Mouse (Mus musculus) CD8-positive naive resting alpha-beta T cell, adult 57 days (primary cell): ENCODE measurements around the gene Pnma3. TPM values are rescaled to one million over a fixed set of nuclear protein-coding genes. Genes with fewer than 3 reads are reported as not detected.

Experiments
- total RNA-seq: library from RNA; stranded (reverse); gene quantifications from one replicate; pipeline ENCODE4 v1.2.4, GENCODE M21; 2023

Pnma3 gene
- not detected for total RNA-seq

DNA sequence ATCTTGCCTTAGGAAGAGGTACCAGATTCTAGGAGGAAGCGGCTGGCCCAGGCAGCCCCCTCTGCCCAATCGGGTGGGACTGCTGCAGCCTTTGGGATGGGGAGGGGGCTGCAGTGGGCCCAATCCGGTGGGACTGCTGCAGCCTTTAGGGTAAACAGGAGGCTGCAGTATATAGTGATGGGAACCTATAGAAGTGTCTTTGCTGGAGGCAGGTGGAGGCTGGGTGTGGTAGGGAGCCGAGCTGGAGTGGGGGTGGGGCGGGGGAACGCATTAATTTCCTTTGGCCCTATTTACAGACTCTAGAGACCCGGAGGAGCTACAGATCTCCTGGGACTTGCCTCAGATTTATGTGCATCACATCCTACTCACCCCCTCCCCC lies at the start of gene Pnma3:
Gene Pnma3, plus strand, starts transcription at position 373 of the 379 bp plus-strand sequence.

DNA sequence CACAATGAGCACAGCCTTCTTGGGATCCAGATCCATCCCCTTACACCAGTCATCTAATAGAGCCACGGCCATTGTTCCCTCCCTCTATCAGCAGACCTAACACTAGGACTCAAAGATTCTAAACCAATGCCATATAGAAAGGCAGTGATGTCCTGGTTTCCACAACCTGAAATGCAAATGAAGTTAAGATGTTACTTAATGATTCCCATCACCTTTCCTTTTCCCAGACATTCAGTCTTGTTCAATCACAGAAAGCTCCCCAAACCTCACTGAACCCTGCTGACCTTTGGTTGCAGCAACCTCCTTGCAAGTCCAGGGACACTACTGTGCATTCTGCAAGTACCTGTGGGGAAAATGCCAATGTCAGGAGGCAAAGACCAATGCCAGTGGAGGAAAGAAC lies 27.6 kb upstream of the Pnma3 start, which contains the start of gene Pnma5:
Gene Pnma5, minus strand, starts transcription at position 101 of the 400 bp plus-strand sequence.

DNA sequence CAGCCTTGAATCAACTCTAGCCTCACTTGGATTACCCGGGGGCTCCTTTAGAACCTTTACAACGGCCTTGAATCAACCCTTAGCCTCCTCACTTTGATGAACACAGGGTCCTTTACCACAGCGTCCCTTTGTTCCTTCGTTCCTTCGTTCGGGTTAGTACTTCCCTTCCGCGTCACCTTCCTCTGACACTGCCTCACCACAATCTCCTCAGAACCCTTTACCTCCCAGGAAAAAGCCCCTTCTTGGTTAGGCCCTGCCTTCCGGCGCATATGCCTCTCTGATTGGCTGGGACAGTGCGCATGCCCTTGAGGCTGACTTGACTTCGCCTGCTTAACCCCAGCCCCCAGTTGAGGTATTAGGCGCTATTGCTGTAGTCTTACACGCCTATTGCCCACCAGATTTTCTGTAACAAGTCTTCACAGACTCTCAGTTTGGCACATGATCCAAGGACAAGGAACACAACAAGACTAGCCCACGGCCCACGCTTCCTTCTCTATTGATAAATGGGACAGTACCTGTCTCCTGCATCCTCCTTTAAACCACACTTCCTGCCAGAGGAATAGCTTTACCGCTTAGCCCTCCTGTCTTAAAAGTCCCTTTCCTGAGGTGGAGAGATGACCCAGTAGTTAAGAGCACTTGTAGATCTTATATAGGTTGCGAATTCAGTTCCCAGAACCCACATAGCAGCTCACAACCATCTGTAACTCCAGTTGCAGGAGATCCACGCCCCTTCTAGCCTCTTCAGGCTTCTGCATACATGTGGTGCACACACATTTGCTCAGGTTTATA lies 17.9 kb downstream of the Pnma3 start, which contains the start of gene Xlr4a:
Gene Xlr4a, minus strand, starts transcription at position 212 of the 789 bp plus-strand sequence.

DNA sequence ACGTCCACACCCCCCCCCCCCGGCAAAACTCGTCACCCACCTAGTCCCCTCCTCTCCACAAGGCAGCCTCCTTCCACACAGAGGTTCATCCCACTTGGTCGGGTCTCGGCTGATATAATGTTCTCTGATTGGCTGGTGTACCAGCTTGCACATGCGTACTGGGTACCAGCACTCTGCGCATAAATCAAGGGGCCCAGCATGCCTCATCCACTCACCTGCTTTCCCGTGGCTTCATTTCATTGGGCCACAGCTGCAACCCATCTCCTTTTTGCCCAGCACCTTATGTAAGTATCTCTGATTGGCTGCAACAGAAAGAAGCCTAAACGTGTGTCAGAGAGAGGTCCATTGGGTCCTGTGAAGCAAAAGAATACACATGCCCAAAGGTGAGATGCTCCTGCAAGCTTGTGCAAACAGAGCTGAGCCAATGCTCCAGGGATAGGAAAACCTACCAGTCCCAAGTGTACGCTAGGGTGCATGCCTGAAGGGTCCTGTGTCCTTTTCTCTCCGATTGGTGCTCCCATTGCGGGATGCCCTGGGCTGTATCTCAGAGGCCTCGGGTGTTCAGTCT lies 32.4 kb downstream of the Pnma3 start, which contains the start of gene Xlr3a:
Gene Xlr3a, minus strand, starts transcription at position 155 of the 568 bp plus-strand sequence.

DNA sequence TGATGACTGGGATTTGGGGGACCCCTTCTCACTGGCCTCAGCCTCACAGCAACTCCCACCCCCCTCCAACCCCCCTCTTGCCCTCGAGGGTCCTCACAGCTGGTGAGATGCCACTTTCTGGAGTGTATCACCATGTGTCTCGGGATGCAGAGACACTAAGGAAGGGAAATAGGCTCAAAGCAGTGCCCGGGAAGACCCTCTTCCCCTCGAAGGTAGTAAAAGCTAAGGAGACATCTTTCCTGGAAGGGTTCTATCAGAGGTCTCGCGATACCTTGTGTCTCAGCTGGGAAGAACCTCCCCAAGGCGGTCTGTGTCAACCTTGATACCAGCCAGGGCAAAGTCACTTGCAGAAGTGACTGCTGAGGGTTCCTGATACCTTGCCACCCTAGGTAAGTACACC lies 52.2 kb downstream of the Pnma3 start, which contains the start of gene Gm14685:
Gene Gm14685, plus strand, starts transcription at position 301 of the 400 bp plus-strand sequence.

Other genes starting within 250 kb of the Pnma3 start
- gene Gabrq, start 239.6 kb upstream of the Pnma3 start, total RNA-seq, result not detected
- 35.6 TPM for gene Cetn2, start 146.4 kb upstream of the Pnma3 start, total RNA-seq
- 13.9 TPM for gene Nsdhl, start 146.2 kb upstream of the Pnma3 start, total RNA-seq
- gene Zfp185, start 77.4 kb upstream of the Pnma3 start, total RNA-seq, result 0.64 TPM
- 2.3 TPM for gene Pnma5, start 27.7 kb upstream of the Pnma3 start, total RNA-seq
- 62.9 TPM for gene Xlr4a, start 17.7 kb downstream of the Pnma3 start, total RNA-seq
- 2.2 TPM for gene Xlr3a, start 32.3 kb downstream of the Pnma3 start, total RNA-seq
- 1.3 TPM for gene Gm14685, start 52.3 kb downstream of the Pnma3 start, total RNA-seq
- gene Xlr5b, start 84.0 kb downstream of the Pnma3 start, total RNA-seq, result not detected
- 2.3 TPM for gene DXBay18, start 84.7 kb downstream of the Pnma3 start, total RNA-seq
- gene Spin2d, start 112.2 kb downstream of the Pnma3 start, total RNA-seq, result not detected
- gene Xlr3b, start 127.4 kb downstream of the Pnma3 start, total RNA-seq, result 22.6 TPM
- gene Xlr4b, start 149.5 kb downstream of the Pnma3 start, total RNA-seq, result 89.3 TPM
- gene F8a, start 163.5 kb downstream of the Pnma3 start, total RNA-seq, result 13.8 TPM
- 51.9 TPM for gene Xlr4c, start 178.3 kb downstream of the Pnma3 start, total RNA-seq
- not detected for gene Xlr3c, start 200.6 kb downstream of the Pnma3 start, total RNA-seq
- gene Xlr5a, start 228.2 kb downstream of the Pnma3 start, total RNA-seq, result not detected
- gene Xlr5c, start 228.2 kb downstream of the Pnma3 start, total RNA-seq, result not detected